Mouse (Mus musculus) bone marrow, adult 2 months (tissue): Measurements from ENCODE around the gene Tmem52b.

Experiments
- CTCF ChIP-seq: fragments of 200-500 bp; IDR thresholded peaks from 2 replicates; pipeline ENCODE4 v1.5.1; 2011; ENCODE audit warnings: low read length, control low read depth; ENCODE audit not compliant: control insufficient read depth, insufficient read depth
- POLR2A ChIP-seq: fragments of 200-500 bp; IDR thresholded peaks from 2 replicates; pipeline ENCODE4 v1.6.1; 2011; ENCODE audit warnings: low read depth, mild to moderate bottlenecking, control low read depth, low read length, borderline replicate concordance; ENCODE audit not compliant: control insufficient read depth

DNA sequence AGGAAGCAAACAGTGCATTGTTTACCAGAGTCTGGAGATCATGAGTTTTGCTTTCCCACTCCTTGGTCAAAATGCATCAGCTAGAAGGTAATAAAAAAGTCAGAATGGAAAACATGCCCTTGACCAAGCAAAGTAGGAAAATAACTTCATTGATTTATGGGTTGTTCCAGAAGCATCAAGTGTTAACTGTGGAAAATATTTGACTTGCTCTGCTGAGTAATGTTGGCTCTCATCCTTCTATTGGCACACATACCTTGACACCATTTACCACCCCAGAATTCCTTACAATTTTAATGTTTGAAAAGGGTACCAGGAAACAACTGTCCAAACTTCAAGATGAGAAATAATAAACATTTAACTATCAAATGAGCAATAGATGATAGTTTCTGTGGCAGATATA, 13.7 kb downstream of the Tmem52b start:
- no peak for TF ChIP-seq POLR2A
- TF ChIP-seq CTCF, result no peak
